Mouse (Mus musculus) ES-Bruce4 (cell line): ENCODE results near the gene Pla2g10.
"Not testable (repeated sequence)": the region's sequence is repeated elsewhere in the genome, so short reads cannot be mapped to it uniquely, and the experiment has no call there.

Experiments used
- CTCF ChIP-seq: IDR thresholded peaks from one replicate; pipeline ENCODE4 v1.8.1; 2011; ENCODE audit warnings: low read depth, low read length
- POLR2A ChIP-seq: IDR thresholded peaks from one replicate; pipeline ENCODE4 v1.8.1; 2011; ENCODE audit warnings: low read length; ENCODE audit not compliant: insufficient read depth

GRCm38 (mm10) chr16:13774011-13774410 is 43.2 kb upstream of the Pla2g10 start:
- TF ChIP-seq CTCF, POLR2A: not testable (repeated sequence)
